Mouse (Mus musculus): ENCODE results near the gene Mfsd6l.

The Mfsd6l gene

DNA sequence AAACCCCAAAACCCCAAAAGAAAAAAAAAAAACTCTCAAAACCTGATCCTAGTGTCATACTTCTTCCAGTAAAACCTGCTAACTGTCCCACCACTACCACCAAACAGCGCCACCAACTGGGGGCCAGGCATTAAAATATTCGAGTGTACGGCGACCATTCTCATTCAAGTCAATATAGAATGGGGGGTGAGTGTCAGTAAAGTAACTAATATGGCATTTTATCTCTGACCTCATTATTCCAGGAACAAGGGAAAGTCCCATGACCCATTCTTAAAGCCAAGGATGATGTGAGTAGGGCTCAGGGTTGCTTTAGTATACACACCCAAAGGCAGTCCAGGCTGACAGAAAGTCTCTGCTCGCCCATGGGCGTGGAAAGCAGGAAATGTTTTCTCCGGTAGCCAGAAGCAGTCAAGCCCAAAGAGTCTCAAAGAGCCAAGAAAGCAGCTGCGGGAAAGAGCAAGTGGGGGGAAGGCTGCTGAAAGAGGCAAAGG lies 2.0 kb upstream of the Mfsd6l start:
- DNase-seq: no peak

DNA sequence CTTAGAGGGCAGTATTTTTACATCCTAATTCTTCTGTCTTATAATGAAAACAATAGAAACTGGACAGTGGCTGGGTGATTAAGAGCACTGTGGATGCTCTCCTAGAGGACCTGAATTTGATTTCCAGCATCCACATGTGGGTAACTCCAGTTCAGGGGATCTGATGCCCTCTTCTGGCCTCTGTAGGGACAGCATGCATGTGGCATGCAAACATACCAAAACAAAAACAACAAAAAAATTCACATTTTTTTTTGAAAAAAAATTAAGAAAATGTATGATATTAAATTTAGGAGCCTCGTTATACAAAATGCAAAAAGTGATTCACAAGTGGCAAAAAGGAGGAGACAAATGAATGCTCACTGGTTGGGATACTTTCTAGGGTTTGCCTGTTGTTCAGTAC lies 3.6 kb downstream of the Mfsd6l start:
- no peak for DNase-seq

- peak; percentile 70 for DNase-seq
Measured at GRCm38 (mm10) chr11:68561957-68562950, 6.3 kb downstream of the Mfsd6l start.

DNA sequence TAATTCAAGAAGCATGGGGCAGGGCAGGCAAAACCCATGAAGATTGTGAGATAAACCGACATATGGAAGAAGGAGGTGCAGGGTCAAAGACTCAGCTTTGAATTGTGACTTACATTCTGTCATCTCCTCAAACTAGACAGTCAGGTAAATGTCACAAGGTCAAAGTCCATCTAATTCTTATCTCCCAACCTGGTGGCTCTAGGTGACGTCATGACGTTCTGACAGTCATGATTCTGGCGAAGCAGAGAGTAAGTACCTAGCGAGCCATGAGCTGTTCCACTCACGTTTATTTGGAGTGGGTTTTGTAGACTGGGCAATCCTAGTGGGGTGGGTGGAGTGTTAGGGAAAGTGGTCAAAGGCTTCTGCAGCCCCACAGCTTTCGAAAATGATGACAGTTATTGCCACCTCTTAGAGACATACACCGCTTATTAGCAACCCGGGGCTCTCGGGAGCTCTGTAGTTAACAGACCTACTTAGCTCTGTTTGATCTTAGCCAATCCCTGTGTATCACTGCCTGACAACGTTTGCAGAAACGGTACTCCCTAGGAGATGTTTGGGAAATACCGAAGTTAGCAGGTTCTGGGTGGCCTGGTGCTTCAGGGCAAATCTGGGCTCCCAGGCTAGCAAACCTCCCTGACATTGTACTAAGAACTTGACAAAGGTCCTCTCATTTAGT lies 8.5 kb downstream of the Mfsd6l start:
- DNase-seq: no peak

DNA sequence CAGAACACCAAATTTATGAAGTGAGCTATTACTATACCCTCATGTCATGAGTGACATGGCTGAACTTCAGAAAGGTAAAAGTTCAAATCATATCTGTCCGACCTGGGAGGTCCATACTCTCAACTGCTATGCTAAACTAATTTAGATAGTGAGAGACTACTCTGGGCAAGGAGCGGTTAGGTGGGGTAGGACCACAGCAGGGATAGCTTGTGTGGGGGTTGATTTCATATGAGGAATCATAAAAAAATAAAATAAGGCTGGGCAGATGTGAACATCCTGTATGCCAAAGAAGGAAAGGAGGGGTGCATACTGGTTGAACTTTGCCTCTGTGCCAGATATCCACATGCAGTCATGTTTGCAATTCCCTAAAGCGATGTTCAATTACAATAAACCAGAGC lies 9.0 kb downstream of the Mfsd6l start:
- no peak for DNase-seq

- DNase-seq: peak; percentile 92
Measured at GRCm38 (mm10) chr11:68566447-68567059, 10.6 kb downstream of the Mfsd6l start.

- DNase-seq: no peak
Measured at GRCm38 (mm10) chr11:68570861-68571260, 14.9 kb downstream of the Mfsd6l start.

GRCm38 (mm10) chr11:68577076-68577475 lies 21.1 kb downstream of the Mfsd6l start:
- no peak for DNase-seq

DNA sequence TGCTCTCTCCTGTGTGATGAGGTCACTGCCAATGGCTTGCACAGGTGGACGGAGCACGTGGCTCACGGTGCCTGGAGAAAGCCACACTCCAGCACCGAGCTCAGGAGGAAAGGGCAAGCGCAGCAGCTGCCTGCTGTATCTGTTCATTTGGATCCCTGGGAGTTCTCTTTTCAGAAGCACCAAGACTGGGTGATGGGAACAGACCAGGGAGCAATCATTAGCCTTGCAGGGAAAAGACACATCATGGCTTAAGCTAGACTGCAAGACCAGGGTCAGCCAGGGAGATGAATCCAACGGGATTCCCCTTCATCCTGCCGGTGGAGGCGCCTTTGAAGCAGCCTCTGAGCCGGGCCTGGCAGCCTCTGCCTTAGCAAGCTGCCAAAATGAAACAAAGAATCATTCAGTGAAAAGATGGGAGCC lies 23.5 kb downstream of the Mfsd6l start:
- DNase-seq: peak; percentile 62

GRCm38 (mm10) chr11:68580566-68580965 lies 24.6 kb downstream of the Mfsd6l start:
- DNase-seq: no peak

DNA sequence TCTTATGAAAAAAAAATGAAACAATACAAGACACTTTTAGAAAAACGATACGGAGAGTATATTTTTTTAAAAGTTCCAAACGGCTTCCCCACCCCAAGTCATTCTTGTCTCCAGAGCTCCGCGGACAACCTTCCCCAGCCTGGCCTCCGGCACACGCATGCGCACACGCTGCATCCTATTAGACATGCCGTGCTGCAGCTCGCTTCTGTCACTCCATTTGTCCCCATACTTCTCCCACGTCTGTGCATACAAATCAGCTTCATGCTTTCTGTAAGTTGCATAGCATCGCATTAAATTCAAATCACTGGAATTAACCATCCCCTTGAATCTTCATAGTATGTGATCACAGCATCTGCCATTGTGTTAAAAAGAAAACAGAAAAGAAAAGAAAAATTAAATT lies 27.2 kb downstream of the Mfsd6l start:
- DNase-seq: peak; percentile 47

- DNase-seq: no peak
Measured at GRCm38 (mm10) chr11:68583906-68584480, 28.0 kb downstream of the Mfsd6l start.

DNA sequence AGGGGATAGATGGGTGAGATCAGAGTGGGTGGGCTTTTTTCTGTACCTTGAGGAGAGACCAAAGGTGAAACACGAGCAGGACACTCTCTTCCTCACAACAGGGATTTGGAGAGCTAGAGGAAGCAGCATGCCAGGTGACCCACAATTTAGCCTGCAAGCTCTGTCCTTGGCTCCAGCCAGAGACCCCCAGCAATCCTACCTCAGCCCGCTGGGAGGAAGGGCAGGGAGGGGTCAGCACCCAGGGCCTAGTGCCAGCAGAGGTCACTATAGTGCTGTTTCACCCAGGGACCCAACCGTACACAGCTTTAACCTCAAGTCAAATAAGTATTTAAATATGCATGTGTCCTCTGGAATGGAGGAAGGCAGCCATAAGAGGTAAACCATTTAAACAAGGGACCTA lies 29.9 kb downstream of the Mfsd6l start:
- no peak for DNase-seq

- no peak for DNase-seq
Measured at GRCm38 (mm10) chr11:68586721-68587120, 30.7 kb downstream of the Mfsd6l start, which contains the start of gene Ccdc42. TSS of gene Ccdc42 (plus strand) at chr11:68587021.

GRCm38 (mm10) chr11:68589055-68589809 lies 33.2 kb downstream of the Mfsd6l start:
- peak; percentile 86 for DNase-seq

DNA sequence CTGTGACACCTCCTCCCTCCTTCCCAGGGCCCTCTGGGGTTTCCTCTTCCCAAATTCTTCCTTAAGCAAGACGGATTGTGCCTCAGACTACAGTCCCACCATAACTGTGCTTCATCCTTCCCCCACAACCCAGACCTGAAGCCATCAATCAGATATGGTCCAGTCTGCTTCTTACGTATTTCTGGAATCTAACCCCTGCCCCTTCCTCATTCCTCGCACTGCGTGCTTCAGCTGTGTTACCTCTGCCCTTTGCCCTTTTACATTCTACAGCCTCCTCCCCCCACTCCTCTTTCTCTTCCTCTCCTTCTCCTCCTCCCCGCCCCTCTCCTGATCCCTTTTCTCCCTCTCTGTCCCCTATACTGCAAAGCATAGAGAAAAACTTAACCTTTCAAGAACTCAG lies 35.7 kb downstream of the Mfsd6l start:
- no peak for DNase-seq

DNA sequence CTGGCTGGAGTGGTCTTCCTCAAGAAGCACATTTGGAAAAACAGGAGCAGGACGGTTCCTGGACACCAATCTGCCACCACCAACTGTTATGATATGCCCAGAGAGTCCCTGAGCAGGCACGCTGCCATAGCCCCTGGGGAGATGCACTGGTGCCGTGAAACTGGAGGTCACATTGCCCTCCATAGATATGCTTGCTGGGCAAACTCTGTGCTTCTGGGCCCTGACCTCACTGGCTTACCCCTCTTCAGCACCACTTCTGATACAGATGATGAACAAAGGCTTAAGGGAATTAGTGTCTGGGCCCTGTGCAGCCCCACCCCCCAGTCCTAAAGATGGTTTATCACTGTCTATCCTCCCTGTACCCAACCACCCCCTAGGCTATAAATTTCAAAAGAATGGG lies 37.3 kb downstream of the Mfsd6l start:
- no peak for DNase-seq

DNA sequence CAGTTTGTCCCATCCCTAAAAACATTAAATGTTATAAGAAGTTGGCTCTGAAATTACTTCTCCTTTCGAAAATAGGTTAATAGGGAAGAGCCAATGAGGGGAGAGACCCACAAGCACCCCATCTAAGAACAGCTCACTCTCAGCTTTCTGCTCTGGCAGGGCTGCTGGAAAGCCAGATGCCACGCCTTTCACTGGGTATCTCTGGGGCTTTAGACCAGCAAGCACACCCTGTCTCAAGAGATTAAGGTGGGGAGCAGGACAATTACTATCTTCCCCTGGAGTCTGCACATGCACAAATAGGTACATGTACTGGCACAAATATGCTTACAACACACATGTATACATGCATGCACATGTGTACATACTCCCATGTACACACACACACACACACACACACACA lies 41.9 kb downstream of the Mfsd6l start:
- DNase-seq: no peak

DNA sequence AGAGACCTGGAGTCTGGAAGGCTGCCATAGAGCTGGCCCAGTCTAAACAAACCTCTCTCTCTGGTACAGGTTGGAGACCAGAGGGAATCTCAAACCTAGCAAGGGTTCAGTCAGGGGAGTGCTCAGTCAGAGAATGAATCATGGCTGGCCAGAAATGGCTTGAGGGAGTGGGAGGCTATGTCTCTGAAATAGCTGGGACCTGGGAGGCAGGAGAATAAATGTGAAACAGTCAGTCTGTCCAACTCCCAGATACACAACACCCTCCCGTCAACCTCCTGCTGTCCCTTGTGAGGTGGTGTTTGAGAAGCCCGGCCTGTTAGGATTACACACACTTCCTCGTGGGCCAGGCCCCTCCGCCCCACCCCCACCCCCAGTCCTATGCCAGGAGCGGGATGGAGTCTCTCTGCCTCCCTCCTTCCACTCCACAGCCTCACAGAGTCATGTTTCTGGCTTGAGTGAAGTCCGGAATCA lies 44.6 kb downstream of the Mfsd6l start:
- no peak for DNase-seq

DNA sequence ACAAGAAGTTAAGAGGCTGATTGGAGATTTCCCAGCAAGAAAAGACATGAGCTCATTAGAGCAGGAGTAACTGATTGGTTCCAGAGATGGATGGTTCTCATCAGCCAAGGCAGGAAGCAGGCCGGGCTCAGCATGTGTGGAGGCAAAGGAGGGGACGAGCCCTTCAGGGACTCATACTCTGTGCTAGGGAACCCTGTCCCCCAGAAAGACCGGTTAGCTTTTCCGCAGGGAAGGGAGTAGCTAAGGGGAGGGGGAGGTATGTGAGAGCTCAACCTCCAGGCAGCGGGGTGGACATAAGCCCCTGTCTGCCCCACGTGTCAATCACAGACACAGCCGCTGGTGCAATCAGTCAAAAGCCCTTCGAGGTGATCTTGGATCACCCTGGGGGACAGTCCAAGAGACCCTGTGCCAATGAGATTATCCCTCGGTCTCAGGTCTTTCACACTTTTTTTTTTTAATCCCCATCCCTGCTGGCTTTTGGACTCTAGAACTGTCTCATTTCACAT lies 45.6 kb downstream of the Mfsd6l start:
- no peak for DNase-seq

GRCm38 (mm10) chr11:68602200-68602931 lies 46.4 kb downstream of the Mfsd6l start:
- no peak for DNase-seq

All from cerebellum, adult 9-10 months (tissue).